Mouse (Mus musculus) frontal cortex, postnatal 10 days (tissue): ENCODE results near the gene Camta1.
A peak's percentile ranks its signal among the peaks of the same experiment; 100 is the strongest.

Source experiments
- DNase-seq, 2 experiments: peaks; one replicate each; pipeline ENCODE4 v3.0.0; 2022; ENCODE audit warnings: low spot score in 2 of 2, mixed read lengths in 1 of 2

Gene Camta1

DNA sequence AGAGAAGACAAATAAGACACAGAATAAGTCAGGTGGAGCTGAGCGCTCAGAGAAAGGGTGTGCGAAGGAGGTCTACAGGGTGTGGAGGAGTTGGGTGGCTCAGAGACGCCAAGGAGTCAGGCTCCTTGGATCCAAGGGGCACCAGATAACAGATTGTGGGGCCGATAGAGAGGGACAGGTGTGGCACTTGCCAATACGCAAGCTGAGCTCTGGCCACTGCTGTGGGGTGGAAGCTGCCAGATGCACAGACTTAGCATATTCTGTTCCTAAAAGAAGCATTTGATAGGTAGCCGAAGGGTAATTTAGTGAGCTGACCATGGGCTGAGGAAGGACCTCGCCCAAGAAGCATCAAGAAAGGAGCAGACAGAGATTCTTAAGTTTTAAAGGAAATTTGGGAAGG is 177.1 kb downstream of the Camta1 start:
- no peak for DNase-seq

DNA sequence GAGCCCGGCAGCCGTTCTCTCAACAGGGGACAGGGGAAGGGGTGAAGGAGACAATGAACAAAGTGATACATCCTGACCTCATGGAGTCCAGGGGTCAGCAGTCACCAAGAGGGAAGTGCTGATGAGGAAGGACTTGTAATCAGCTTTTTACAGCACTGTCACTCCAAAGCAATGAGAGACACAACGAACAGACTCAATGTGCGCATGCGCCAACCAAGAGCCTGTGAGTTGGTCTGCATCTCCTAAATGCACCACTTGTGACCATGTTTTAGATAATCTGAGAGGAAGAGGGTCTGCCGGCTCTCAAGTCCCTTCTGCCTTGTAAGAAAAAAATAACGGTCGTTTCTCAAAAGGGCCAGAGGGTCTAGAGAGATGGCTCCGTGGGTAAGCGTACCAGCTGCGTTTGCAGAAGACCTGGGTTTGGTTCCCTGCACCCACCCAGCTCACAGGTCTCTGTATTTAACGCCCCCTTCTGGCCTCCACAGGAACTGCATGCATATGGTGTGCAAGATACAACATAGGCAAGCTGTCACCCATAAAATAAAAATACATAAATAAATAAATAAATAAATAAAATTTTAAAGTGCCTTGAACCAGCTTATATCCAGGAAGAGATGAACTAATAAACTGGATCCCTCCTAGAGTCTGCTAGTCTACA is 178.7 kb downstream of the Camta1 start:
- DNase-seq = no peak

DNA sequence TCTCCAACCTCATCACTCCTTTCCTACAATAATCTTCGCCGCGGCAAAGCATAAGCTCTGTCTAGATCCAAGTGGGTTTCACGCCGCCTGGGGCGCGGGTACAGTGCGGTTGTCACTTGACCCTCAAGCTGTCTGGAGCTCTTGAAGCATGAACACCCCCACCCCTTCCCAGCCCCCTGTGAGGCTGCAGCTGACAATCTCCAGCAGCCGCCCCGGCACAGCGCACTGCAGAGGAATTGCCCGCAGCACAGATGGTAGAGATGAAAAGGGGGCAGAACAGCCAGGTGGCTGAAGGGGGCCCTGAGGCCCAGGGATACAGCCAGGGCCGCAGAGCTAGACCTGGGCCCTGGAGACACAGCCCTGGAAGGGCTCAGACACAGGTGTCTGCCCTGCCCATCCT is 189.2 kb downstream of the Camta1 start:
- no peak for DNase-seq

DNA sequence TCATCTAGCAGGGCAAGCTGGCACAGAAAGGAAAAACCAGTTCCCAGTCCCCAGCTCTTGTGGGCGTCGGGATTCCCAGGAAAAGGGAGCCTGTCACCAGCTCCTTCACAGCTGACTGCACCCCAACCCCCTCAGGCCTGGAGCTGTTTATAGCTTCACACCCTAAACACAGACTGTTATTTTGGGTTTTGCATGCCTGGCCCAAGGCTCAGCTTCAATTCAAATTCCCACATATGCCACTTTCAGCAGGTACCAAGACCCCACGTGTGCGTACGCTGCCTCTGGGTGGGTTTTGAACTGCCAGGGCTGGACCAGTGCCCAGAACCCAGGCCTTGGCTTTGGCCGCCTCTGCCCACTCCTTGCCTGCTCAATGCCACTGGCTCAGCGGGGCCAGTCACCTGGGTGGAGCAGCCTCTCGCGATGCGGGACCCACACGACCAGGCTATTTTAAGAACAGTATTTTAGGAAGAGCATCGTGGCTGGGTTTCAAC is 195.2 kb downstream of the Camta1 start:
- DNase-seq = peak; percentile 34 to 42

DNA sequence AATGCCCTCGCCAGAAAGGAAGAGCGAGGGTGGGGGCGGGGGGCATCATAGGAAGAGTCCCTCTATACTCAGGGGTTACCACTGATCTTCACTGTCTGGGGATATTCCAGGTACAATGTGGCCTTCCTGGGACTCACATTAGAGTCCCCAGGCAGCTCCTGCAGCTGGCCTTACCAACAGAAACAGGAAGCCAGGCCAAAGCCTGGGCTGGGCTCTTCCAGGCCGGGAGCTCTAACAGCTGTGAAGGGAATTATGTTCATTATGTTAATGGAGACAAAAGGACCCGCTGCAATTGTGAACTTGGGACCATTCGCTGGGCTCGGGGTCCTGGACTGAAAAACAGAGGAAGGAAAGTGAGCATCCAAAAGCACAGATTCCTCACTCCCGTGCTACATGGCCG is 200.2 kb downstream of the Camta1 start:
- DNase-seq = no peak

DNA sequence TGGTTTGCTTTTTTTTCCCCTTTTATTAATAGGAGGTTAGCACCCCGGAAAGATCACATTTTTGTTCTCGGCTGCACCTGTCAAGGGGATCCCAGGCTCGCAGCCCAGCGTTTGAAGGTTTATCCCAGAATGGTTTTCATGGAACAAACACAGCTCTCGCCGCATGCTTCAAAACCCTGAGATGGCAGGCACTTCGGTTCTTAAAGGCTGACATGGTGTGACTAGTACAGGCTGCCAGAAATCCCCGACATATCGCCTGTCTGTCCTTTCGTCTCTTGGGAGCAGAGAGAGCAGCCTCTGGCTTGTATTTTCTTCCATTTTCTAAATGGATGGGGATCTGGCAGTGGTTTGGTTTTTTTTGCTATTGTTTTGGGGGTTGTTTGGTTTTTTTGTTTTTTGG is 205.2 kb downstream of the Camta1 start:
- no peak for DNase-seq

DNA sequence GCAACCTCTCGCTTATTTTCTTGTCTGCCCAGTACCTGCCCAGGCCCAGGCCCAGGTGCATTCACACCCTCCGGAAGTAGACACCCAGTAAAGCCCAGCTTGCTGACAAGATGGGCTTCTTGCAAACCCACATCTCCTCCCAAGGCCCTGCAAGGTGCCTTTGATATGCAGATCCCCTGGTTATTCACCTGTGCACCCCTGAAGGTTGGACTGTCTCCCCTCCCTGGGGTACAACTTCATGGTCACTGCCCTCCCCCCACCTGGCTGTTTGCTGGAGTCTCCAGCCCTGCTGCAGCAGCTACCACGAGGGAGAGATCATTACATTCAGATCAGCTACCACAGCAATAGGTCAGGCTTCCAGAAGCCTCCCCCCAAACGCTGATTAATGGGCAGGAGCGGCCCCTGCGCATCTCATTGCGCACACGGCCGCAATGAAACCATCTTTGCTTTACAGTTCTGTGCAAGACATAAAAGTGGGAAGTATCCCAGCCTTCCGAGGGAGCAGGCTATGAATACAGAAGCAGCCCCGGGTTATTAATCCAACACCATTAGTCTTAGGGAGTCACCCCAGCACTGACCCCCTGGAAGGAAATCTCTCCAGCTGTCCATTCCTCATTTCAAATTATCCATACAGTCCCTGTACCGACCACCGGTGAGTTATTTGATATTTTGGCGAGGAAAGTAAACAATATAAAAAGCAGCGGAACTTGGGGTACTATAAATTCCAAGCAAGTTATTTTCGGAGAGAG is 205.9 kb downstream of the Camta1 start:
- no peak for DNase-seq

DNA sequence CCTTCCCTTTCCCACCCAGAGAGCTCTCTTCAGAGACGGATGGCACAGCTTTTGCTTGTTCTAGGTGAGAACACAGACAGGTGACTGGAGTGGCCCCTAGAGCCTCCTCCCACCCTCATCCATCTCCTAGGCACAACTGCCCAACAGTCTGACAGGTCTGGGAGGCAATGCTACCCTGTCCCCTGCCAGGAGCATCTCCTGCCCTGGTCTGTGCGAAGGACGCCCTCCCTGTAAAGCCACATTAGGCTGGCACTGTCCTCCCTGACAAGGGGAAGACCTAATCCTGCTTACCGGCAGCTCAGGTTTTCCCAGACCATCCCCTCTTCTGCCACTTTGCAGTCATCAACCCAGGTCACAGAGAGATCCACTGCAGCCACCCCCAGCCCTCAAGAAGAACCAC is 206.4 kb downstream of the Camta1 start:
- no peak for DNase-seq

DNA sequence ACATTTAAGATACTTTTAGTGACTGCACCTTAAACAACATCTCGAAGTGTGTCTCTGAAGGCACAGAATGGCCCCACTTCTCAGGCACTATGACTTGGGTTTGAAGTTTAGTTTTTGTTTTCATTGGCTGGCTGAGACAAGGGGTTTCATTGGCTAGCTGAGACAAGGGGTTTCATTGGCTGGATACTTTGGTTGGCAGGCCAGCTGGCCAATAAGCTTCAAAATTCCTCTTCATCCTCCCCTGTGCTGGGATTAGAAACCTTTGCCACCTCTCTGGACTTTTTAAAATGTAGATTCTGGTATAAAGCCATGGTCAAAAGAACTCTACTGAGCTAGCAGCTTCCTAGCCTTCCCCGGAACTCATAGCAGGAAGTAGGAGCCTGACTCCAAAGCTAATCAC is 219.3 kb downstream of the Camta1 start:
- no peak for DNase-seq

DNA sequence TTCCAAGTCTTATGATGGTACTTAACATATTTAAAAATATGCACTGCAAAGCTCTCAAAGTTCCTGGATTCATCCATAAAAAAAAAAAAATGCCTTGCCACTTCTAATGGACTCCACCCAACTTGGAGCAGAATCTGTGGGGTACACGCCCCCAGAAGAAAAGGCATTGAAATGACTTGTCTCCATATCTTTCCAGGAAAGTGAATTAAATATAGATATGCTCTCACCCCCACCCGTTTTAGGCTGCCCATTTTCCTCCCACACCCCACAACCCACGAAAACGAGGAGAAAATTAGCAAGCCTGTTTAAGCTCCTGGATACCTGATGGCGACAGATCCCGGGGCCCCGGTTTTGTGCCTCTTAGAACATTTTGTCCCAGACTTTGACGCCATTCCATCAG is 220.7 kb downstream of the Camta1 start:
- DNase-seq = no peak

DNA sequence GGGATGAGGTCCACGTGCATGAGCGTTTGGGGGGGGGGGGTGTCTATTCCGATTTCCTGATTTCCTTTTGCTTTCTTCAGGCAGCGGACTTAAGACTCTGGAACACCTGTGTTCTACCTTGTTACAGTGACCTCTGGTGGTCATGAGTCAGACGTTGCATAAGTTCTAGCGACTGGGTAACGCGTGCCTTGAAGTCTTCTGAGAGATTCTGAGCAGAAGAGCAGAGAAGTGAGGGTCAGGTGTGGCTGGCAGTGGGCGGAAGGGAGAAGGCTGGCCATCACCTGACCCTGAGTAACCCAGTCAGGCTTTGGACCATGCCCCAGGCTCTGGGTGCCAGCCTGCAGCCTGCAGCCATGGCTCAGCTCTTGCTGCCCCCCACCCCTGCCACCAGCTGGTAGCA is 222.7 kb downstream of the Camta1 start:
- no peak for DNase-seq

DNA sequence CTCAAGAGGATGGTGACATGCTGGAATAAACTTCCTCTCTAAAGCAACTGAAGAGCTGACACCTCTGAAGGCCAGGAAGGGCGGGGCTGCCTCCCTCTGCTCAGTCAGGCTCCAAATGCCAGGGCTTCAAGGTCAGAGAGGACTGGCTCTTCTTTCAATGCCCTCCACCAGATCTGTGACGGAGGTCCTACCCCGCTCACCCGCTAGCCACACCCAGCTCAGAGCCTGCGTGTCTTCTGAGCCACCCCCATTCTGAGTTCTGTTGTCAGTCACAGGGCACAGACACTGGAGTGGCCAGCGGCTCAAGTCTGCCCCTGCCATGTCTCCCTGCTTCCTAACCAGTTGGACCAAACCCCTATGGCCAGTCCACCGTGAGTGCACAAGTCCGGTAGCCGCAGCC is 224.3 kb downstream of the Camta1 start:
- DNase-seq = no peak

DNA sequence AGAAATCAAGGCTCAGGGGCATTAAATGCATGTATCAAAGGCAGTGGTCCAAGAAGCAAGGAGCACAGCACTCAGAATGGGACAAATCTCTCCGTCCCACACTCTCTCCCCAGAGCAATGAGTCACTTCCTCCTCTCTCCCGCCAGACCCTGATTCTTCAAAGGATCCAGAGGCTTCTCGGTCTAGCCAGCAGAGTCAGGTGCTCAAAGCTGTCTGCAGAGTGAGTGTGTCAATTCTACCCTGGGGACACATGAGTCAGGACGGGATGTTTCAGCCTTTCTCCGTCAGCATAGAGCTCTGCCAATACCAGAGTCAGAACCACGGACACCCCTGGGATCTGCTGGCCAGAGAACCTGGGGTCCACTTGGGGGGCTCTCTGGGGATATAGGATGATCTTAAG is 226.9 kb downstream of the Camta1 start:
- DNase-seq = no peak

DNA sequence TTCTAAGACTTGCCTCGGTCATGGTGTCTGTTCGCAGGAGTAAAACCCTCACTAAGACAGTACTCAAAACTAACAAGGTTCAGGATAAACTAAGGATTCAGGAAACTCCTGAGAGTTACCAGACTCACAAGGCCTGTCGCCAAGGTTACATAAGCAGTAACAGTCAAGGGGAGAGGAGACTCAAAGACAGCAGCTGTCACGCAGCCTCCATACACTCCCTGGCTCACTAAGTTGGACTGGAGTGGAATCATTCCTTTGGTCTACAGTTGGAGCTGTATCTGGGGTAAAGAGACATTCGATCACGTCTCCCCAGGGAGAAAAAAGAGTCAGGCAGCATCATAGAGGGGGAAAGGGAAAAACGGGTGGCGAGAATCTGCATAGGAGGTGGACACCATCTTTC is 227.9 kb downstream of the Camta1 start:
- no peak for DNase-seq

DNA sequence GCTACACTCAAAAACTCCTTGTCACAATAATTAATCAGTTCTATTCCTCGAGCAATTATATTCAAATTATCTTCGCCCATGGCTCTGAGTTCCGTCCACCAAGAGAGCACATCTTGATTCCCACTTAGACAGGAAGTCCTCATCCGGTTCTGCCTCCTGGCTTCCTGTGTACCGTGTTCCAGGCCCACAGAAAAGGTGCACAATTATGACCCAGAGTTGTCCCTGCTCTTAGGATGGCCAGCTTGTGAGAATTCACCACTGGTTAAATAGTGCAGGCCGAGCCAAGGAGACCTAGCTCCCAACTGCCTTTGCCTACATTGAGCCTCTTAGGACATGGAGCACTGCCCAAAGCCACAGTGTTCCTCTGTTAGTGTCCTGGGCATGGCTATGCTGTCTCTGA is 229.4 kb downstream of the Camta1 start:
- no peak for DNase-seq

DNA sequence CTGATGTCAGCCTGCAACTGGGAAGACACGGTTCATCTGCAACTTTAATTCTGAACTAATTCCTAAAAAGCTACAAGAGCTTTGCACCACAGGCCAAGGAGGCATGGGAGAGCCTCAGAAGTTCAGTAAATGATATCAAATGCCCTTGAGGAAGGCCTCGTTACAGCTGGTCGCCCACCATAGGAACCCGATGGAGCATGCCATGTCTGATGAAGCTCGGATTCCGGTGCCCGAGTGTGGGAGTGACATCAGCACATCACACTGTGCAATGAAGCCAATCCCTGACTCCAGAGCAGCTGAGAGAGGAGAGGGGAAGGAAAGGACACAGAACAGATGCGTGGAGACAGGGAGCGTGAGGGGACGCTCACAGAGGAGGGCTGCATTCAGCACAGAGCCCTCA is 231.0 kb downstream of the Camta1 start:
- DNase-seq = no peak

DNA sequence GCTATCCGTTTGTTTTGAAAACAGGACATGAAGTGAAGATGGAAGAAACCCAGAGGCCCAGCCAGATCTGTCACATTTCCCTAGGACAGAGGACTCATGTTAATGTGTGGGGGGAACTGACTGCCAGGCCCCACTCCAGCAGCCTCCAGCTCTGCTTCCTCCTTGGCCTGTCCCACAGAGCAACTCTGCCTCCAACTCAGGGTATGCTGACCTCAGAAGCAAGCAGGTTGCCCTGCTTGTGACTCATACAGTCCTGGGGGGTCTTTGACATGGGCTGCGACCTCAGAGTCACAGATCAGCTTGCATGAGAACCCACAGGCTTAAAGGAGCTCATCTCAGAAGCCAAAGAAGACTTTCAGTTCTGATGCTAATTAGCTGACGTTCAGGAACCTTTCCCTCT is 231.4 kb downstream of the Camta1 start:
- DNase-seq = no peak

DNA sequence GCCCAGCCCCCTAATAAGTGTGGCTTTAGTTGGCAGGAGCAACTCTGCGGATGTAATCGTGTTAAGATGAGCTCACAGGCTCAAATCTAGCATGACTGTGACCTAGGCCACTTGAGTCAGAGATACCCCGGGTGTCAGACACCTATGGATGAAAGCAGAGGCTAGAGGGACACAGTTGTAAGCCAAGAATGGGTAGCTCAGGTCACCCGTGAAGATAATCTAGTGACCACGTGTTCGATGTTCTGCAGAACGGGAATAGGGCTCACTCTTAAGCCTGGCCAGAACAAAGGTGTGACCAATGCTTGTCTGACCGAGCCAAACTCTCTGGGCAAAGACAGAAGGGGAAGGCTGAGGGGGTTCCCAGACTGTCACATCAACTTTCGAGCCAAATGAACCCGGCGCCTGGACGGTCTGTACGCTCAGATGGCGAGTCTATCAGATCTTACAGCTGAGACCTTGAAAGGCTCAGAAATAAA is 242.1 kb downstream of the Camta1 start:
- DNase-seq = no peak

DNA sequence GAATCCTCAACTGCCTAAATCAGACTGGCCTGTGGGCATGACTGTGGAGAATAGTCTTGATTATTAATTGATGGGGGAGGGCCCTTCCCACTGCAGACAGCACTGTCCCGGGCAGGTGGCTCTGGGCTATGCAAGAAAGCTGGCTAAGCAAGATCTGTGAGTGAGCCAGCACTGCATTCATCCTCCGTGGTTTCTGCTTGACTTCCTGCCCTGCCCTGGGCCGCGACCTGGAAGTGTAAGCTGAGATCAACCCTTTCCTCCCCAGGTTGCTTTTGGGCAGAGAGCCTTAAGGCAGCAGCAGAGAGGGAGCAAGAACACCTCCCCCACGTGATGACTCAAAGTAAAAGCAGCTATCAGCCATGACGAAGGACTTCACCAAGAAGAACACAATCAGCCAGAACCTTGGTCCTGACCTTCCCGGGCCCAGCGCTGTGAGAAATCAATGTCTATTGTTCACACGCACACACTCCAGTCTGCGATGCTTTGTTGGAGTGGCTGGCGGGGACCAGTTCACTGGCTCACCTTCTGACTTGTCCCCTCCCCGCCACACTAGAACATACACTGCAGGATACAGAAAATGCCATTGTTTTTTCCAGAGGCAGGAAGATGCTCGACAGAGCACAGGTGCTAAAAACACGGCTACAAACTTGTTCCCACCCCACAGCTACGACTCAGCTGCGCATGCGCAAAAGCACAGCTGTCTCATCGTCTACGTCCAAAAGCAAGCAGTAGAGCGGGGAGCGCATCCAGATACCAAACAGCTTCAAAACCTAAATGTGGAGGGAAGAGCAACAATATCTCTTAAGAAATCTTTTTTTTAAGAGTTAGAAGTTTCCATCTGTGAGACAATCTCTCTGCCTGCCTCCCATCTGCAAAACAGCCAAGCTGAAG is 243.0 kb downstream of the Camta1 start:
- no peak for DNase-seq

DNA sequence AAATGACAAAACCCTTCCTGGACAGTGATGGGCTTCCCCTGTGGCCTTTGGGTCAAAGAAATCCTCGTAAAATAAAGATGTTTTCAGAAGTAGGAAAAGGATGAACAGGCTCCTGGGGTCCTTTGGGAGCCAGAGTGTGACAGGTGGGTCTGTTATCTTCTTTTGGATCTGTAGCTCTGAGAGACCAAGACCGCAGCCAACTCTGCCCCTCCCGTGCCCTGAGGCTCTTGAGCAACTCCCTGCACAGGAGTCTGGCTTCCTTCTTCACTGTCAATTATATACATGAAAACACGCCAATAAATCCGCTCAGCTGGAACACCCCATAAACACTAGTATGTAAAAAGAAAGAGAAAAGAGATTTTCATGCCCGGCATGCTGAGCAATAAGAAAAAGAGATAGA is 250.1 kb downstream of the Camta1 start:
- DNase-seq = no peak

DNA sequence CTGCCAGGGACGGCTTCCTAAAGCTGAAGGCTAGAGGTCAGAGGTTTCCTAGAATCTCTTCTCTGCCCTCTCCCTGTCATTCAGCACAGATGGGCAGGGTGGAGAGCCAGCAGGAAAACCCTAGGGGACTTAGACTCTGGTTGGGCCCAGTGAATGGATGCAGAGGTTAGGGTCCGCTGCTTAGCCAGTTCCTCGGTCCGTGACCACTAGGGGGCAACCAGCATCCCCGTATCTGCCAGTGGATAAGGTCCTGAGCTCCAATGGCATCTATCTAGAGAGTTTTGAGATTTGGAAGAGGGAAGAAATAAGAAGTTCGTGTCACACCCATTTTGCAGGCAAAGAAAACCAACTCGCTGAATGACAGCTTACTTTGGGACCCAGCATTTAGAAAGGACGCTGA is 251.4 kb downstream of the Camta1 start:
- peak in 1 of 2 experiments; percentile 42 for DNase-seq

DNA sequence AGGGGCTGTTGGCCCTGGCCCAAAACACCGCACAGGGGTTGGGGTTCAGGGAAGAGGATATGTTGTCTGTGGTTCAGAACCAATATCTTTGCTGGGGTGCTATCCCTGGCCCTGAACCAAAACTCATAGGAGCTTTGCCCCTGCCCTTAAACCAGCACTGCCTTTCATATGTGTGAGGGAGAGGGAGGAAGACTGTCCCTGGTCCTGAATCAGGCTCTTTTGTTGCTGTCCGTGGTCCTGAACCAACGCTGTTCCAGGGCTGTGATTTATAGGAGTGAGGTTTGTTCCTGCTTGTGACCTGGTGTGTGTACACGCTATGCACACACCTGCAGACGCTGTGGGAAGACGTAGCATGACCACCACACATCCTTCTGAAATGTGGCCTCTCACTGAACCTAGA is 256.8 kb downstream of the Camta1 start:
- no peak for DNase-seq
